Mouse (Mus musculus): Measurements from ENCODE around the gene Dppa4. TPM values are rescaled to one million over a fixed set of nuclear protein-coding genes. Genes with fewer than 3 reads are reported as not detected.

Dppa4 gene
- total and polyA plus RNA-seq, 3 experiments, result not detected

GRCm38 (mm10) chr16:48259519-48259918 lies 24.0 kb upstream of the Dppa4 start:
- 85% methylated on average over 4 of the region's 4 CpGs for WGBS
- DNase-seq, result no peak
- intact Hi-C loops (cut with DNase I), result no loop called here
- Histone ChIP-seq H3K9ac (ENCODE audit: low read depth, low read length) (no peak overlapping the region), H3K79me2 (replicated peaks; ENCODE audit: control insufficient read depth, insufficient read depth, low read length) (no peaks in the 10 kb centered on the region), H3K36me3 (ENCODE audit: control insufficient read depth, insufficient read depth, low read length) (no peaks in the 10 kb centered on the region), H3K4me1 (ENCODE audit: control insufficient read depth, insufficient read depth, low read length) (no peaks in the 10 kb centered on the region), H3K4me3 (no peak overlapping the region), H3K27me3 (ENCODE audit: control insufficient read depth, insufficient read depth, low read length) (no peaks in the 10 kb centered on the region), H3K27ac (no peak overlapping the region)
- TF ChIP-seq CTCF (IDR thresholded peaks at IDR 0.05) (no peak), EP300 (IDR thresholded peaks at IDR 0.05; ENCODE audit: insufficient read depth, low read depth, low read length) (no peak), POLR2A (IDR thresholded peaks at IDR 0.05; ENCODE audit: insufficient read depth, low read depth, low read length) (no peak)

- no peaks in the 10 kb centered on the region for H3K36me3 ChIP-seq (ENCODE audit: control insufficient read depth, insufficient read depth, low read length)
- no peaks in the 10 kb centered on the region for H3K79me2 ChIP-seq (replicated peaks; ENCODE audit: control insufficient read depth, insufficient read depth, low read length)
- no peaks in the 10 kb centered on the region for H3K27me3 ChIP-seq (ENCODE audit: control insufficient read depth, insufficient read depth, low read length)
- H3K9ac ChIP-seq (ENCODE audit: low read depth, low read length), result no peak overlapping the region
- 87% methylated on average over 1 of the region's 1 CpGs for WGBS
- intact Hi-C loops (cut with DNase I), result no loop called here
- H3K4me3 ChIP-seq, result no peak overlapping the region
- DNase-seq, result no peak
- TF ChIP-seq POLR2A (IDR thresholded peaks at IDR 0.05; ENCODE audit: insufficient read depth, low read depth, low read length), result no peak
- no peak for TF ChIP-seq EP300 (IDR thresholded peaks at IDR 0.05; ENCODE audit: insufficient read depth, low read depth, low read length)
- no peak for TF ChIP-seq CTCF (IDR thresholded peaks at IDR 0.05)
- no peak overlapping the region for H3K27ac ChIP-seq
- H3K4me1 ChIP-seq (ENCODE audit: control insufficient read depth, insufficient read depth, low read length), result no peaks in the 10 kb centered on the region
Observed at GRCm38 (mm10) chr16:48262901-48263300, 20.6 kb upstream of the Dppa4 start.

GRCm38 (mm10) chr16:48265856-48266255 lies 17.7 kb upstream of the Dppa4 start:
- intact Hi-C loops (cut with DNase I), result no loop called here
- Histone ChIP-seq H3K27me3 (ENCODE audit: control insufficient read depth, insufficient read depth, low read length) (no peaks in the 10 kb centered on the region), H3K4me3 (no peak overlapping the region), H3K27ac (no peak overlapping the region), H3K79me2 (replicated peaks; ENCODE audit: control insufficient read depth, insufficient read depth, low read length) (no peaks in the 10 kb centered on the region), H3K9ac (ENCODE audit: low read depth, low read length) (no peak overlapping the region), H3K4me1 (ENCODE audit: control insufficient read depth, insufficient read depth, low read length) (no peaks in the 10 kb centered on the region), H3K36me3 (ENCODE audit: control insufficient read depth, insufficient read depth, low read length) (no peaks in the 10 kb centered on the region)
- no peak for DNase-seq
- 50% methylated on average over 4 of the region's 4 CpGs for WGBS
- TF ChIP-seq EP300 (IDR thresholded peaks at IDR 0.05; ENCODE audit: insufficient read depth, low read depth, low read length) (no peak), POLR2A (IDR thresholded peaks at IDR 0.05; ENCODE audit: insufficient read depth, low read depth, low read length) (no peak), CTCF (IDR thresholded peaks at IDR 0.05) (no peak)

- H3K79me2 ChIP-seq (replicated peaks; ENCODE audit: control insufficient read depth, insufficient read depth, low read length), result no peaks in the 10 kb centered on the region
- H3K27me3 ChIP-seq (ENCODE audit: control insufficient read depth, insufficient read depth, low read length), result no peaks in the 10 kb centered on the region
- TF ChIP-seq POLR2A (IDR thresholded peaks at IDR 0.05; ENCODE audit: insufficient read depth, low read depth, low read length), result no peak
- TF ChIP-seq CTCF (IDR thresholded peaks at IDR 0.05), result no peak
- no peak for TF ChIP-seq EP300 (IDR thresholded peaks at IDR 0.05; ENCODE audit: insufficient read depth, low read depth, low read length)
- H3K9ac ChIP-seq (ENCODE audit: low read depth, low read length), result no peak overlapping the region
- DNase-seq, result no peak
- intact Hi-C loops (cut with DNase I), result no loop called here
- H3K36me3 ChIP-seq (ENCODE audit: control insufficient read depth, insufficient read depth, low read length), result no peaks in the 10 kb centered on the region
- 73% methylated on average over 4 of the region's 4 CpGs for WGBS
- no peaks in the 10 kb centered on the region for H3K4me1 ChIP-seq (ENCODE audit: control insufficient read depth, insufficient read depth, low read length)
- no peak overlapping the region for H3K4me3 ChIP-seq
- no peak overlapping the region for H3K27ac ChIP-seq
Observed at GRCm38 (mm10) chr16:48276940-48277339, 6.6 kb upstream of the Dppa4 start.

GRCm38 (mm10) chr16:48280883-48281282 lies 2.6 kb upstream of the Dppa4 start:
- no peaks in the 10 kb centered on the region for H3K27me3 ChIP-seq (ENCODE audit: control insufficient read depth, insufficient read depth, low read length)
- no peaks in the 10 kb centered on the region for H3K79me2 ChIP-seq (replicated peaks; ENCODE audit: control insufficient read depth, insufficient read depth, low read length)
- H3K4me1 ChIP-seq (ENCODE audit: control insufficient read depth, insufficient read depth, low read length), result no peaks in the 10 kb centered on the region
- intact Hi-C loops (cut with DNase I), result no loop called here
- H3K9ac ChIP-seq (ENCODE audit: low read depth, low read length), result no peak overlapping the region
- TF ChIP-seq POLR2A (IDR thresholded peaks at IDR 0.05; ENCODE audit: insufficient read depth, low read depth, low read length), result no peak
- TF ChIP-seq CTCF (IDR thresholded peaks at IDR 0.05), result no peak
- TF ChIP-seq EP300 (IDR thresholded peaks at IDR 0.05; ENCODE audit: insufficient read depth, low read depth, low read length), result no peak
- 84% methylated on average over 4 of the region's 4 CpGs for WGBS
- no peaks in the 10 kb centered on the region for H3K36me3 ChIP-seq (ENCODE audit: control insufficient read depth, insufficient read depth, low read length)
- H3K4me3 ChIP-seq, result no peak overlapping the region
- no peak for DNase-seq
- H3K27ac ChIP-seq, result no peak overlapping the region

GRCm38 (mm10) chr16:48282801-48283200 lies 732 bp upstream of the Dppa4 start:
- Histone ChIP-seq H3K9ac (ENCODE audit: low read depth, low read length) (no peak overlapping the region), H3K36me3 (ENCODE audit: control insufficient read depth, insufficient read depth, low read length) (no peaks in the 10 kb centered on the region), H3K79me2 (replicated peaks; ENCODE audit: control insufficient read depth, insufficient read depth, low read length) (no peaks in the 10 kb centered on the region), H3K27me3 (ENCODE audit: control insufficient read depth, insufficient read depth, low read length) (no peaks in the 10 kb centered on the region), H3K27ac (no peak overlapping the region), H3K4me1 (ENCODE audit: control insufficient read depth, insufficient read depth, low read length) (no peaks in the 10 kb centered on the region), H3K4me3 (no peak overlapping the region)
- WGBS, result 75% methylated on average over 1 of the region's 1 CpGs
- TF ChIP-seq EP300 (IDR thresholded peaks at IDR 0.05; ENCODE audit: insufficient read depth, low read depth, low read length), result no peak
- TF ChIP-seq POLR2A (IDR thresholded peaks at IDR 0.05; ENCODE audit: insufficient read depth, low read depth, low read length), result no peak
- TF ChIP-seq CTCF (IDR thresholded peaks at IDR 0.05), result no peak
- intact Hi-C loops (cut with DNase I), result no loop called here
- no peak for DNase-seq

Data from heart, adult 2 months (tissue).